ENCODE assay signal across 16 mouse cellular contexts in genomic region chr3:144470901-144471300, GRCm38 (mm10).
DNase-seq lines count a peak whose midpoint lies in the region; ATAC-seq and TF ChIP-seq lines count a peak whose summit lies in the region.
"Had no signal": no experiment of that assay in that cellular context is flagged by ENCODE, and none has a peak within 500 bp of the region (broad histone marks: within the 10 kb centered on the region; RNA-seq: fewer than 3 reads in every experiment).

No protein-coding gene starts in this region.

- DNase-seq in forebrain, embryonic 10.5 days (ENCODE audit: extremely low spot score, low spot score): no peak
- DNase-seq in stomach, postnatal 0 days (ENCODE audit: low spot score): no peak
- no peak for DNase-seq in left cerebral cortex, postnatal 25 days (ENCODE audit: low spot score in 2 of 2)
- DNase-seq in left cerebral cortex, adult 18-20 months (ENCODE audit: low spot score in 2 of 2): no peak
- DNase-seq in cerebellum, adult 8-10 months: no peak
- DNase-seq: adrenal gland, adult 2 months; heart, postnatal 14 days; kidney, adult 11 months; kidney, postnatal 36 days; left cerebral cortex, postnatal 4 days; liver, embryonic 13.5 days had no signal

- no peak overlapping the region for H3K4me2 ChIP-seq in forebrain, embryonic 12.5 days
- no peak overlapping the region for H3K4me2 ChIP-seq in stomach, embryonic 14.5 days (replicated peaks; ENCODE audit: low read depth, low read length)
- H3K4me2 ChIP-seq in stomach, postnatal 0 days (replicated peaks; ENCODE audit: low read depth): no peak overlapping the region
- H3K4me2 ChIP-seq in midbrain, embryonic 12.5 days (replicated peaks): peak overlapping the region; percentile 11; the same call in 1 of the 2 replicates
- H3K4me2 ChIP-seq: liver, embryonic 13.5 days had no signal

- H3K9ac ChIP-seq in forebrain, embryonic 12.5 days: no peak overlapping the region
- no peak overlapping the region for H3K9ac ChIP-seq in stomach, embryonic 14.5 days (replicated peaks; ENCODE audit: low read depth, low read length)
- no peak overlapping the region for H3K9ac ChIP-seq in stomach, postnatal 0 days (ENCODE audit: low read length)
- H3K9ac ChIP-seq in midbrain, embryonic 12.5 days (replicated peaks): no peak overlapping the region
- H3K9ac ChIP-seq: liver, embryonic 13.5 days had no signal

- no peak overlapping the region for H3K4me3 ChIP-seq in forebrain, embryonic 12.5 days (replicated peaks)
- no peak overlapping the region for H3K4me3 ChIP-seq in forebrain, embryonic 10.5 days
- no peak overlapping the region for H3K4me3 ChIP-seq in stomach, embryonic 14.5 days (ENCODE audit: low read depth, low read length)
- no peak overlapping the region for H3K4me3 ChIP-seq in stomach, postnatal 0 days (ENCODE audit: low read depth, low read length)
- no peak overlapping the region for H3K4me3 ChIP-seq in midbrain, embryonic 12.5 days
- H3K4me3 ChIP-seq: liver, embryonic 13.5 days had no signal

- TF ChIP-seq EP300 in stomach, postnatal 0 days (optimal IDR thresholded peaks at IDR 0.05): no peak

- TF ChIP-seq CTCF in stomach, postnatal 0 days (IDR thresholded peaks at IDR 0.05; ENCODE audit: low read depth): no peak

- peak overlapping the region; percentile 81 for H3K27ac ChIP-seq in forebrain, embryonic 12.5 days
- no peak overlapping the region for H3K27ac ChIP-seq in forebrain, embryonic 10.5 days
- H3K27ac ChIP-seq in stomach, embryonic 14.5 days (ENCODE audit: low read length): peak overlapping the region; percentile 10; the same call in 1 of the 2 replicates
- no peak overlapping the region for H3K27ac ChIP-seq in stomach, postnatal 0 days (replicated peaks)
- H3K27ac ChIP-seq in midbrain, embryonic 12.5 days (replicated peaks): peak overlapping the region; percentile 63
- H3K27ac ChIP-seq: liver, embryonic 13.5 days had no signal

- 0 out of 2 replicates have a peak, but pooled peaks have one; percentile 28 for ATAC-seq in forebrain, embryonic 12.5 days (ENCODE audit: low FRiP score)
- ATAC-seq in stomach, embryonic 14.5 days (ENCODE audit: insufficient number of reproducible peaks, insufficient read depth, low FRiP score, low read depth): no peak
- ATAC-seq in stomach, postnatal 0 days (ENCODE audit: low FRiP score, low TSS enrichment): no peak
- ATAC-seq in midbrain, embryonic 12.5 days (ENCODE audit: low FRiP score, low read depth): peak; percentile 59; the same call in 1 of the 2 replicates
- ATAC-seq: lung, postnatal 0 days; Patski had no signal

- no peaks in the 10 kb centered on the region for H3K9me3 ChIP-seq in forebrain, embryonic 12.5 days
- no peaks in the 10 kb centered on the region for H3K9me3 ChIP-seq in forebrain, embryonic 10.5 days
- no peaks in the 10 kb centered on the region for H3K9me3 ChIP-seq in stomach, embryonic 14.5 days (ENCODE audit: control insufficient read depth, low read depth, low read length)
- no peaks in the 10 kb centered on the region for H3K9me3 ChIP-seq in stomach, postnatal 0 days (ENCODE audit: control insufficient read depth, low read length)
- no peaks in the 10 kb centered on the region for H3K9me3 ChIP-seq in midbrain, embryonic 12.5 days
- H3K9me3 ChIP-seq: liver, embryonic 13.5 days had no signal

- H3K4me1 ChIP-seq in forebrain, embryonic 12.5 days: peaks cover 29% of the 10 kb centered on the region
- peaks cover 23% of the 10 kb centered on the region for H3K4me1 ChIP-seq in forebrain, embryonic 10.5 days
- H3K4me1 ChIP-seq in stomach, embryonic 14.5 days (ENCODE audit: control insufficient read depth, insufficient read depth, low read length): peaks cover 11% of the 10 kb centered on the region; the same call in 1 of the 2 replicates
- no peaks in the 10 kb centered on the region for H3K4me1 ChIP-seq in stomach, postnatal 0 days (replicated peaks; ENCODE audit: control insufficient read depth, insufficient read depth)
- peaks cover 28% of the 10 kb centered on the region for H3K4me1 ChIP-seq in midbrain, embryonic 12.5 days

- no peaks in the 10 kb centered on the region for H3K27me3 ChIP-seq in forebrain, embryonic 12.5 days
- no peaks in the 10 kb centered on the region for H3K27me3 ChIP-seq in forebrain, embryonic 10.5 days (ENCODE audit: poor library complexity, severe bottlenecking)
- H3K27me3 ChIP-seq in stomach, embryonic 14.5 days (ENCODE audit: control insufficient read depth, insufficient read depth, low read length): no peaks in the 10 kb centered on the region
- no peaks in the 10 kb centered on the region for H3K27me3 ChIP-seq in stomach, postnatal 0 days (ENCODE audit: control insufficient read depth, insufficient read depth, low read length)
- H3K27me3 ChIP-seq in midbrain, embryonic 12.5 days: no peaks in the 10 kb centered on the region
- H3K27me3 ChIP-seq: liver, embryonic 13.5 days; Patski had no signal

- no peaks in the 10 kb centered on the region for H3K36me3 ChIP-seq in forebrain, embryonic 12.5 days (replicated peaks)
- no peaks in the 10 kb centered on the region for H3K36me3 ChIP-seq in forebrain, embryonic 10.5 days (replicated peaks)
- H3K36me3 ChIP-seq in stomach, embryonic 14.5 days (ENCODE audit: control insufficient read depth, insufficient read depth, low read length): no peaks in the 10 kb centered on the region
- H3K36me3 ChIP-seq in stomach, postnatal 0 days (ENCODE audit: control insufficient read depth, insufficient read depth, low read length): no peaks in the 10 kb centered on the region
- H3K36me3 ChIP-seq in midbrain, embryonic 12.5 days: no peaks in the 10 kb centered on the region
- H3K36me3 ChIP-seq: liver, embryonic 13.5 days had no signal

- intact Hi-C loops in left cerebral cortex, postnatal 25 days (cut with DNase I): no loop called here

- WGBS in forebrain, embryonic 12.5 days: 52% methylated on average over 14 of the region's 14 CpGs
- WGBS in forebrain, embryonic 10.5 days: 84% methylated on average over 14 of the region's 14 CpGs
- WGBS in stomach, embryonic 14.5 days: 66% methylated on average over 14 of the region's 14 CpGs
- 64% methylated on average over 14 of the region's 14 CpGs for WGBS in stomach, postnatal 0 days
- WGBS in midbrain, embryonic 12.5 days: 45% methylated on average over 14 of the region's 14 CpGs

Comparison
In these comparisons a context has a peak if more than half of its experiments do, and no peak if none do; other contexts are left out.
1. H3K27ac ChIP-seq: peak in forebrain, embryonic 12.5 days (single experiment), stomach, embryonic 14.5 days (single experiment) and midbrain, embryonic 12.5 days (single experiment); none in forebrain, embryonic 10.5 days (single experiment) and stomach, postnatal 0 days (single experiment).
2. ATAC-seq: peak in forebrain, embryonic 12.5 days (single experiment) and midbrain, embryonic 12.5 days (single experiment); none in stomach, embryonic 14.5 days (single experiment) and stomach, postnatal 0 days (single experiment).